Mouse (Mus musculus) yolk sac, embryonic 10.5 days (tissue): ENCODE data around the gene Cldn20.

Experiments
- DNase-seq: peaks from one replicate; pipeline ENCODE4 v3.0.0-alpha.2; 2017; ENCODE audit warnings: low spot score

The Cldn20 gene

GRCm38 (mm10) chr17:3529523-3529922, 2.8 kb upstream of the Cldn20 start:
- no peak for DNase-seq

- no peak for DNase-seq
Observed at GRCm38 (mm10) chr17:3530549-3530948, 1.8 kb upstream of the Cldn20 start.

GRCm38 (mm10) chr17:3531641-3532040, 713 bp upstream of the Cldn20 start:
- DNase-seq, result no peak

GRCm38 (mm10) chr17:3533425-3533824, 1.1 kb downstream of the Cldn20 start:
- DNase-seq, result no peak

- no peak for DNase-seq
Observed at GRCm38 (mm10) chr17:3540304-3540703, 8.0 kb downstream of the Cldn20 start.

- no peak for DNase-seq
Observed at GRCm38 (mm10) chr17:3541033-3541432, 8.7 kb downstream of the Cldn20 start.

GRCm38 (mm10) chr17:3547725-3548124, 15.4 kb downstream of the Cldn20 start:
- no peak for DNase-seq

- no peak for DNase-seq
Observed at GRCm38 (mm10) chr17:3556251-3556650, 23.9 kb downstream of the Cldn20 start.

- DNase-seq, result peak; percentile 99
Observed at GRCm38 (mm10) chr17:3557331-3558311, 25.3 kb downstream of the Cldn20 start, which contains the start of gene Tfb1m. Gene Tfb1m (minus strand): TSS chr17:3557781.

- no peak for DNase-seq
Observed at GRCm38 (mm10) chr17:3558356-3558870, 26.1 kb downstream of the Cldn20 start.

GRCm38 (mm10) chr17:3560534-3560933, 28.2 kb downstream of the Cldn20 start:
- no peak for DNase-seq

- DNase-seq, result no peak
Observed at GRCm38 (mm10) chr17:3562405-3562804, 30.1 kb downstream of the Cldn20 start.

- DNase-seq, result peak; percentile 48
Observed at GRCm38 (mm10) chr17:3570876-3571275, 38.5 kb downstream of the Cldn20 start.
